Mouse (Mus musculus): ENCODE results near the gene Nps.
"Not testable (repeated sequence)": the region's sequence is repeated elsewhere in the genome, so short reads cannot be mapped to it uniquely, and the experiment has no call there.

Gene Nps

DNA sequence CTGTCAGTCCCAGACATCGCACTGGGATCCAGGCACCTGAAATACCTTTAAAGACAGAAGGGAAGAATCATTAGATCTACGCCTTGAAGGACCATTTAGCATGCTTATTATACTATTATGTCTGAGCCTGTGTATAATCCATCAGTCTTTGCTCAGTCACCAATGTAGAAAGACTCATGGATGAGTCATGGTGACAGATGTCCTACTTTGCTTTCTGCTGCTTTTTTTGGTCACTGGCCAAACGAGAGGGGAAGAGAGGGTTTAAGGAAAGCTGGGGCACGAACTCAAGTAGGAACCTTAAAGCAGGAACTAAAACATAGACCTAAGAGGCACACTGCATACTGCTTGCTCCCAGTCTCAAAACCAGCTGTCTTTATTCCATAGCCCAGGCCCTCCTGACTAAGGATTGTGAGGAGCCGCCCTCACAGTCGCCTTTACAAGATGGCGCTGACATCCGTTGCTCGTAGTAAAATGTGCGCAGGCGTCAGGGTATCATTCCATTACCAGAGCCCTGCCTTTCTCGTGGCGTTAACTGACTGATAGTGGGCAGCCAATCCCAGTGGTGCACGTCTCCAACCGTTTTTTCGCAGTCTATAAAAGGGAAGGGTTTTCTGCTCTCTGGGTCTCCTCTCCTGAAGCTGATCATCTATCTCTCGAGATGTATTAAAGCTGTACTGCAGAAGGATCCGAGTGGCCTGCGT, at the start of gene Nps:
Nps (plus strand) TSS at position 651 of the 701 bp plus-strand sequence.
- DNase-seq (ENCODE audit: low spot score in 2 of 2) = not testable (repeated sequence)

DNA sequence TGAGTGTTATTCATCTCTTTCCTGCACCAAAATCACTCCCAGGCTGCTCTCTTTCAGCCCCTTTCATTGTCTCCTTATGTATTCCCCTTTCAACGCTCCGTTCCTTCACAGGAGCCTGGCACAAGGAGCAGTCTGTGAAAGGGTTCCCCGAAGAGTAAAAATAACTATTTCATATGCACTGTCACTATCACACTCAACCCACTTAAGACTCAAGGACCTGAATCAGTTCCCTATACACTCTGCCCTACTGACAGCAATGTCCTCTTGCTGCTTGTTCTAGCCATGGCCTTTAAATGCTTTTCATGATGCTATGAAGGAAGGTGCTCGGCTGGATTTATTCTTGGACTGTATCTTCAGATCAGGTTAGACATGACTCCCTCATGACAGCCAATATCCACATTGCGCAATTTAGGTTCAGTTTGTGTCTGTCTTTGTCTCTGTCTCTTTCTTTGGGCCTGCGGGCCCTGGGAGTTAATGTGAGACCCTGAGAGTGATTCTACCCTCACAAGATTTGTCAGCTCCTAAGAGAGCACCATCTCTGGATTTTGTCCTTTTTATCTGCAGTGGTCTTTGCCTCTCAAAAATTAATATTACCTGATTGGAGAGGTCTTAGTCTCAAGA, 49.4 kb upstream of the Nps start:
- DNase-seq (ENCODE audit: low spot score in 2 of 2) = no peak

DNA sequence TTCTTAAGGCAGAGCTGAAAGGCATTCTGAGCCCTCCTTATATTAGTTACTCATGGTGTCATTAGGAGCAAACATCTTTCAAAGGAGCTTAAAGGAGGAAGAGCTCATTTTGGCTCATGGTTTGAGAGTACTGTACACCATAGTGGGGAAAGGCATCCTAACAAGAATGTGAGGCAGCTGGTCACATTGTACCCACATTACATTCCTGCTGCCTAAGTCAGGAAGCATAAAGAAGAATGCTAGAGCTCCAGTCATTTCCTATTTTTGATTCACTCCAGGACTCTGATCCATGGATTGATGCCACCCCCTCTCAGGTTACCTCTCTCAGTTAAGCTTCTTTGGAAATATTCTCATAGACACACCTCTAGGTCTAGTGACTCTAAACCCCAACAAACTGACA, 48.2 kb upstream of the Nps start:
- DNase-seq (ENCODE audit: low spot score in 2 of 2) = no peak

DNA sequence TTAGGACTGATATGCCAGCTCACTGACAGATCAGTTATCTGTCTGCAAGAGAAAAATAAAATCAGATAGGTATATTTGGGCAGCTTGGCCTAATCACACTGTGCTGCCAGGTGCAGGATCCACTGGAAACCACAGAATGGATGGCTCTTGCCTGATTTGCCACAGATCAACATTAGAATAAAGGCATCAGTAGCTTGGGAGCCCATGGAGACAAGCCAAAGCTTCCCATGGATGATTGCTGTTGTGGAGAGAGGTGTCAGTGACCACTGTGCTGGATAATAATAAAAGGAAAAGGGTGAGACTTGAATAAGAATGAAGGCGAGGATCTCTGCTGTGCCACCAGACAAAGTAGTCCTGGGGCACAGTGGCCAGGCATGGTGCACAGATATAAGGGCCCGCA, 47.7 kb upstream of the Nps start:
- DNase-seq (ENCODE audit: low spot score in 2 of 2) = no peak

DNA sequence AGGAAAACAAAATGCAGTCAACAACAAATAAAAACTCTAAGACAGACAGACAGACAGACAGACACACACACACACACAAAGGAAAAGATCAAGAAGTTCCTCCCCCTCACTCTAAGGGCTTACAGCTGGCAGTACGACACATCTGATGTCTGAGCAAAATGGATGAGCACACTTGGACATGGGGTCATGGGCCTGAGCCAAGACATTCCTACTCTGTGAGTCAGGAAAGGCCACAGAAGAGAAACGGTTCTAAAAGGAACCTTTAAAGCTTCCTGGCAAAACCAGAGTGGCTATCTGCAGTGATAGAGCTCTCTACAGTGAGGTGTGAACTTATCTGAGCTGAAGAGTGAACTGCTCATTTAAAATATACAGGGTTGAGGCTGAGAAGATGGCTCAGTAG, 46.0 kb upstream of the Nps start:
- no peak for DNase-seq (ENCODE audit: low spot score in 2 of 2)

DNA sequence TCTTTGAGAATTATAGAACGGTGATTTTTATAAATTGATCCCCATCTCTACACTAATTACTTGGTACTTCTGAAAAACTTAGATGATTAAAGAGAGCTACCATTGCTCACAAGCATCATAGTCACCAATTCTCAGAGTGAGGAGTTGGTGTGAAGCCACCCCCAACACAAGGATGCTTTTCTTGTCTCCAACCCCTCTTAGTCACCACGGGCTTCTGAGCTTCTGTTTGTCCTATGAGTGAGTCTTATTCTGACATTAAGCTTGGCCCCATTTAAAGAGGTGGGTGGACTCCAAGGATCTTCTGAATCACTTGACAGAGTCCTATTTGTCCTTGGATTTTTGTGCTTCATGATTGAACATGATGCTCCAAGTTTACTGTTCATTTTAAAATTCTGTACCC, 37.0 kb upstream of the Nps start:
- no peak for DNase-seq (ENCODE audit: low spot score in 2 of 2)

DNA sequence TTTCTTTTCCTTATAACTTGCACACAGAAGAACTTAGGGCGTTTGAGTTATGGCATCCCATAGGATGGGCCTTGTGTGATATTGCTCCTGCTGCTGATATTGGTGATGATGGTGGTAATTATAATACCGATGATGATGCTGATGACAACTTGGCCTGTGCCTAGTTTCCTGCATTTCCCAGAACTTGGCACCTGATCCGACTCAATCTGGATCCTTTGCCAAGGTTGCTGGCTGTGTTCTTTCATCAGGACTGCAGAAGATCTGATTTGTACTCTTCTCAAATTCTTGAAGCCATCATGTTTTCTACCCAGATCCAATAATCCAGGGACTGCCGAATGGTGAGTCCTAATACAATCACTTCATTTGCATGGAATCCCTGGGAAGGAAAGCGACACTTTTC, 32.5 kb upstream of the Nps start:
- DNase-seq (ENCODE audit: low spot score in 2 of 2) = no peak

DNA sequence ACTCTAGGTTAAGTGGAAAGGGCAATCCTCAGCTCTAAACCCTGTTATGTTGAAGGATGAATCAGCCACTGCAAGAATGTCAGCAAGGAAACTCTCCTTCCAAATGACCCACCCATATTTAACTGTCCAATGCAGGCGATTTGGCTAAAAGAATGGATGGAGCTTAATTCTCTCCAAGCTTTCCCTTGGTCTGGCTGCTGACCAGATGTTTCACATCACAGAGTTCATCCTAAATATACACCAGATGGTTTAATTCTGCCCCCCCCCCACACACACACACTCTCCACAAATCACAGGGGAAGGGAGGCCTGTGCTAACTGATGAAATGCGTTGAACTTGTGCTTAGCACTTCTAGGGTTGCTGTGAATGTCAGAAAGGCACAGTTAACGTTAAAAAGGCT, 21.4 kb upstream of the Nps start:
- no peak for DNase-seq (ENCODE audit: low spot score in 2 of 2)

DNA sequence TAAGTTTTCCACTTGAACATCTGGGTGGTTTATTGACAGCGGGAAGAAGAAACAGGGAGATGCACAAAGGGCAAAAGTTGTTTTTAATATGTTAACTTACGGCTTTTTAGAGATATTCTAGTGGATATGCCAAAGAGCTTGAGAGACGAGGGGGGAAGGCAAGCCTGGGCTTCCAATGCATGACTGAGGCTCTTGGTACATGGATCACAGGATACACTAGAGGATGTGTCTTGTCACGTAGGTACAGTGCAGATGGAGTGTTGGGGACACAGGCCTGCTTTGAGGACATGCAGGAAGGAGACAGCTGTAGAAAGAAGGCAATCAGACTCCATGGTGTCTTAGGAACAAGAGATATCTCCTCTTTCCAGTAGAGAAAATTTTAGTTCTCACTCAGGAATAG, 19.1 kb upstream of the Nps start:
- no peak for DNase-seq (ENCODE audit: low spot score in 2 of 2)

DNA sequence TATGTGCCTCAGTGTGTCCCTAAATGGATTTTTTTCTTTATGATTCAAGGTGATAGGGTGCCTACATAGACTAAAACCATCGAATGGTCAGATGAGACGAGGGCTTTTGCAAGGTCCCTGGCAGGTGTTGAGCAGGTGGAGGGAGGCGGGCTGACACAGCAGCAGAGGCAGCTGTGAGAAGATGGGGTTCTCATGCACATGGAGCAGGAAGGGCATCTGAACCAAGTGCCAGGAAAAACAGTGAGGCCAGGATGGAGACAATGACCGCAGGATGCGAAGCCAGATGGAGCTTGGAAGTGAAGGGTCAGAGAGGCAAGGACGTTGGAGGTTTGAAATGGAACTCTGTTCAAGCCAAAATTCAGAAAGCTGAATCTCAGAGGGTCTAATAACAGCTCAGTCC, 18.5 kb upstream of the Nps start:
- DNase-seq (ENCODE audit: low spot score in 2 of 2) = no peak

DNA sequence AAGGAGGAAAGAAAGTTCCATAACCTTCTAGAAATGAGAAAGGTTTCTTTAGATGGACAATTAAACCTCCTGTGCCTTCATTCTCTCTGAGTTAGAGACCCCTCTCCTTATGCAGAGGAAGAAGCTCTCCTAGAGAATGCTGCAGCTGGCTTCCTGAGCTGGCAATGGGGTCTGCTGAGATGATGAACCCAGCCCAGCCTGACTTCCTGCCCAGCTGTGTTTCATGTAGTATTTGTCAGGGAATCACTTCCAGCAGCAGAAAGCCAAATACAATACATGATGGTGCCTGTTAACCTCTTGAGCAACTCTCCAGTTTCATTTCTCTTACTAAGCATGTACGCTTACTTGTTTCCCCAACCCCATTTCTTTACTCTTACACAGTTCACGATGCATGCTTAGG, 17.9 kb upstream of the Nps start:
- no peak for DNase-seq (ENCODE audit: low spot score in 2 of 2)

DNA sequence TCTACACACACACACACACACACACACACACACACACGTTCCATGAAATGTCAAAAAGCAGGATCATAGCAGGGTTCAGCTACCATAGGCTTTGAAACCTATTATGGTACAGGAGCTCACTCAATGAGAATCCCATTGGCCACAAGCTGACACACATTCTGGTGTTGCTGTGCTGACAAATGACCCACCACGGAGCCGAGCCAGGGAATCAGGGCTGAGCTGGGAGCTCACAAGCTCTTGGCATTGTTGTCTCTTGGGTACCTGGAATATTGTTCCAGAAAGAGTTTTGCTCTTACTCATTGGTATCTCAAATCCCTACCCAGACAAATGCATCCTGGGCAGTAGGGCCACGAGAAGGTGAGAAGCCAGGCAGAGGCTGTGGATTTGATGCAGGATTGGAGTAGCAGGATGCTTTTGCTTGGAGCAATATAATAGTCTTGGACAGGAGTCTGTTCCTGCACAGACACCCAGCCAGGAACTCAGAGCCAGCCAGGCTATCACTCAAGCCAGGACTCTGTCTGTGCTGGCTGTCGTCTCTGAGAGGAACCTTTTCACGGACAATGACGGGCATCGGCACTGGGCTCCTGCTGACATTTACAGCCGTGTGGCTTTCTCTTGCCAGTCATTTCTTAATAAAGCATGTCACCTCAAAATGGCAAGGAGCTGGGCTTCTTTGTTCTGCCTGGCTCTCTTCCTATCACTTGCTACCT, 14.2 kb upstream of the Nps start:
- no peak for DNase-seq (ENCODE audit: low spot score in 2 of 2)

DNA sequence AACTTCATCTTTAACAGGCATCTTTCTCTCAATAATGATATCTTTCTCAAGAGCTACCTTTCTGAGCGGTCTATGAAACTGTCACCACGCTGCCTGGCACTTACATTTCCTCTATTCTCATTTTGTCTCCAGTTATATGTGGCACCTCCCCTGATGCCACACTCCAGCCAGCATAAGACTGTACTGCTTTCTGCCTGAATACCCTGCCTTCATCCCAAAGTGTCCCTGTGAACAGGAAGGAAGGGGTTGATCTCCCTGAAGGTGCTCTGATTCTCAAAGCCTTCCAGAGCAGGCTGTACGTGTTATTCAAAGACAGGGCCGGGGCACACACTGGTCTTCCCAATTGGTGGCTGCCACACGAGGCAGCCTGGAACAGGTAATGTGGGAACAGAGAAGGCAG, 12.1 kb upstream of the Nps start:
- no peak for DNase-seq (ENCODE audit: low spot score in 2 of 2)

DNA sequence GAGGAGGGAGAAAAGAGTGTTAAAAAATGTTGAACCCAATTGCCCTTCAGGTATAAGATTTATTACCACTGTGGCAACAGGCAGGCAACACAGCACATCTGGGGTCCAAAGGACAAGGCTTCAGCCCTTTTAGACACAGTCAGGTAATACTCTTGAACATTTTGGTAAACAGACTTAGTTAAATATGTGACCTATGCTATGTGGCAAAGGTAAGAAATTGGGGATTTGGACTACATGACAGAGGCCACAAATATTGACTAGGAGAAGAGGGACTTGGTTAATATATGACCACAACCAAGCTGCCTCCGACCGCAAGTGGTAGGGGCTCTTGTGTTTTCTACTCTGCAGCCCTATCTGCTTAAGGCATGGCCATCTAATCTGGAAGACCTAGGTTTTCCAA, 5.3 kb upstream of the Nps start:
- no peak for DNase-seq (ENCODE audit: low spot score in 2 of 2)

DNA sequence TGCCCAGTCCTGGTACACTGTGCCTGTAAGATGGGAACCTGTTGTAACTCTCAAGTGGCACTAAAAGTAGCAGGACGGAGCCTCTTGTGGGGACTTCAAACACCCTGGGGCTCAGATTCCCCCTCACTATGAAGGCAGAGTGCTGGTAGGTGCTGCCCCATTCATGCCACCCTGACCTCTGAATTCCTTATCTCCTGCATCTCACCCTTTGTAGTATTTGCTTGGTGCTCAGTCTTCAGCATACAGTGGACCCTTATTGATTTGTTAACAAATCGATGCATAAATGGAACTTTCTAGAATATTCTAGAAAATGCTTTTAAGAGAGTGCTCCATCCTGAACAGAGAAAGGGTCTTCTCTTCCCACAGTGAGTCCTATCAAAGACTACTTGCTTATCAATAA, 4.1 kb upstream of the Nps start:
- DNase-seq (ENCODE audit: low spot score in 2 of 2) = no peak

DNA sequence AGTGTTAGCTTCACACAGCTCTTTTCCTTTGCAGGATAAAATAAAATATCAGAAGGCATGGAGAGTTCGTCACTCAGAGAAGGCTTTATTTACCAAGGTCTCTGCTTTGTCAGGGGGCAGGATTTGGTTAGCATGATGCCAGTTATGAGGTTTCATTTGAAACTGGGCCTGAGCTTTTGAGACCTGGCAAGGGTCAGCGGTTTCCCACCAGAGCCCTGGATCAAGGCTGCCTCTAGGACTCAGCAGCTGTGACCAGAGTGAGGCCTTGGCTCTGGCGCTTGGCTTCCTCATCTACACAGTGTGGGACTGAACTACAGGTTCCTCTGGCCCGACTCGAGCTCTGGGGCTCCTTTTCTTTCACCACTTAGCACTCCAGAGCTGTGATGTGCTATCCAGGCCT, 12.5 kb downstream of the Nps start:
- DNase-seq (ENCODE audit: low spot score in 2 of 2) = no peak

DNA sequence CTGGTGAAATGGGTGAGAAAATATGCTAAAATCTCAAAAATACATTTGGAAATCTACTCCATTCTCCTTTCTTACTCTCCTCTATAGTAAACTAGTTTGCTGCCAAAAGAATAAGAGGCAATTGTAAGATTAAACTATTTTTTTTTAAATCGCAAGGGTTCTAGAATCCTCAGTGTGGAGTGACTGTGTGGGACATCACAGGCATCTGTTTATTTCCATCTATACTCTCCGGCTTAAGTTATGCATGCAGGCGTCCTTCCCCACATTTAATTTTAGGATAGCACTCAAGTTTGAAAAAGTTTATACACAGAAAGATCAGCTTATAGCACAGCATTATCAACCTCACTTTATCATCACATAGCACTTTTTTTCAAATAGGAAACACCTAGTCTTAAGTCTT, 24.7 kb downstream of the Nps start:
- no peak for DNase-seq (ENCODE audit: low spot score in 2 of 2)

DNA sequence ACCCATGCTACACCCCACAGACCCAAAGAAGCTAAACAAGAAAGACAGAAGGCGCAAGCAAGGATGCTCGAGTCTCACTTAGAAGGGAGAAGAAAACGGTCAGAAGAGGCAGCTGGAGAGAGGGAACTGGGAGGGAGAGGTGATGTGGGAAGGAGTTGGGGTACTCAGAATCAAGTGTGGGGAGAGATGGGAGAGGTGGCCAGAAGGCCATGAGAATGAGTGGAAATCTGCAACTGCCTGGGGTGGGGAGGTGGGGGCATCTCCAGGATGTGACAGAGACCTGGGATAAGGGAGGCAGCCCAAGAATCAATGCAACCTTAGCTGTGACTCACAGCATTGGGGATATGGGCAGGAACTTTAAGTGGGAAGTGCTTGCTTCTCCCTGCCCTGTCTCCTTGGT, 31.5 kb downstream of the Nps start:
- no peak for DNase-seq (ENCODE audit: low spot score in 2 of 2)

DNA sequence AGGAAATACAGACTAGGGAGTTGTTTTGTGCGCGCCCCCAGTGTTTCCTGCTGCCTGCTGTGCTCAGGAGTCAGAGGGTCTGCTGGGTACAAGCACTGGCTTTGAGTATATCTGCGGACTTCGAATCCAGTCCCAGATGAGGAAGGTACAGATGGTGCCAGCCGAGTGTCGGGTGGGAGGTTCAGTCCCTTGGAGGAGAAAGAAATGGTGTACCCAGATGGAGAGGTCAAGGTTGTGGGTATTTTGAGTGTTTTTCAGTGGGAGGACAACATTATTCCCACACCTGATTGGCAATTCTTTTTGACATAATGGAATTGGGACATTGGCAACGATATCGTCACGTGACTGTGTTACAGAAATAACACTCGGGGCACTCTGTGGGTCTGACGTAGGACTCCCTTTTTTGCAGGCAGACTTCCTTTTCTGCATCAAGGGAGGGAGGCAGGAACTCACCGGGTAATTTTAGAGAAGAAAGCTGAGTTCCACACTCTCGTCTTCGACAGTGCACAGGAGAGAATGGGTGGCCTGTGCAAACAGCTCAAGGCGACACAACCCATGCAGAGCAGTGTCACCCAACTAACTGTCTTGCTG, 33.2 kb downstream of the Nps start:
- peak in 1 of 2 experiments; percentile 41 for DNase-seq (ENCODE audit: low spot score in 2 of 2)

DNA sequence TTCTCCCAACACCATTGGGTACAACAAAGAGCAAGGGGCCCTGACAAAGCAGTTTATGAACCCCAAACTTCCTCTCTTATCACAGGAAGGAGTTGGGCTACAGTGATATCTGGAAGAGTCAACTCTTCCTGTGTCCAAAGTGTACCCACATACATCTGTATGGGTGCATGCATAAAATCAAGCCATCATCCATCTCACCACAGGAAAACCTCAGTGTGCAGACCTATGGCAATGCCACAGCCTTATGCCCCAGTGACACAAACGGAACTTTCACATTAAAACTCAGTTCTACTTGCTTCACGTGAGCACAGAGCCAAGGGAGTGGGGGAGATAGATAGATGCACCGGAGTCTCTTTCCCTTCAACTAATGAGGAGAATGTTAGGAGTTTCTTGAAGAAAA, 36.0 kb downstream of the Nps start:
- no peak for DNase-seq (ENCODE audit: low spot score in 2 of 2)

DNA sequence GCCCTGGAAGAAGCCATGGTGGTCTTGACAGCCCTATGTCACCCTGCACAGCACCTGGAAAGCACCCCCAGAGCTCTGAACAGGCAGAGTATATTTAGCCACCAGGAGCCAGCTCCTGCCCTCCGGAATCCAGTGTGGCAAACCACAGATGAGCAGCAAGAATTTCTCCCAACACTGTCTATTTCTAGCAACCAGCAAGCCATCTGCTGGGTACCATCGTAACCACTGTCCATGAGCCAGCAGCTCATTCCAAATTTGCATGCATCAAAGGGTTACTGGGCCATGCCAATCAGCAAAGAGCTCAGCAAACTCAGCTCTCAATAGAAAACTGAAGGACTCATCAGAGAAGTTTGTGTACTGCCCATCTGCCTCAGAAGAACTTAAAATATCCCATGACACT, 46.0 kb downstream of the Nps start:
- DNase-seq (ENCODE audit: low spot score in 2 of 2) = peak in 1 of 2 experiments; percentile 5

All from left cerebral cortex, adult 9 months (tissue).